Mouse (Mus musculus) E14TG2a.4 (cell line): ENCODE data around the gene Olfr975.

ENCODE experiments used
- H3K27me3 ChIP-seq: 2 replicates; pipeline ENCODE4 v1.6.1; 2014; ENCODE audit warnings: low read length, control low read depth; ENCODE audit not compliant: insufficient read depth
- H3K36me3 ChIP-seq: 2 replicates; pipeline ENCODE4 v1.6.1; 2014; ENCODE audit warnings: low read length, control low read depth; ENCODE audit not compliant: insufficient read depth
- H3K4me1 ChIP-seq: replicated peaks from 2 replicates; pipeline ENCODE4 v1.6.1; 2014; ENCODE audit warnings: low read depth, low read length, control low read depth
- H3K4me3 ChIP-seq: replicated peaks from 2 replicates; pipeline ENCODE4 v1.5.1; 2014; ENCODE audit warnings: mild to moderate bottlenecking, low read length
- H3K9me3 ChIP-seq: 2 replicates; pipeline ENCODE4 v1.6.1; 2014; ENCODE audit warnings: low read length, control low read depth
- CTCF ChIP-seq: conservative IDR thresholded peaks from 2 replicates; pipeline ENCODE4 v1.5.1; 2014; ENCODE audit warnings: low read length
- NANOG ChIP-seq: IDR thresholded peaks from 2 replicates; pipeline ENCODE4 v1.6.1; 2014; ENCODE audit warnings: borderline replicate concordance, low read length, mixed read lengths
- POU5F1 ChIP-seq: IDR thresholded peaks from 2 replicates; pipeline ENCODE4 v1.6.1; 2014; ENCODE audit warnings: low read length, borderline replicate concordance

Gene Olfr975

GRCm38 (mm10) chr9:39905106-39905505 lies 46.7 kb downstream of the Olfr975 start:
- Histone ChIP-seq H3K4me3 (no peak overlapping the region), H3K9me3 (no peaks in the 10 kb centered on the region), H3K4me1 (peaks cover 9% of the 10 kb centered on the region), H3K27me3 (no peaks in the 10 kb centered on the region), H3K36me3 (no peaks in the 10 kb centered on the region)
- TF ChIP-seq POU5F1, result no peak
- TF ChIP-seq CTCF, result no peak
- no peak for TF ChIP-seq NANOG
